Comparison of ENCODE assay signal across 29 mouse cellular contexts in the genomic region with DNA sequence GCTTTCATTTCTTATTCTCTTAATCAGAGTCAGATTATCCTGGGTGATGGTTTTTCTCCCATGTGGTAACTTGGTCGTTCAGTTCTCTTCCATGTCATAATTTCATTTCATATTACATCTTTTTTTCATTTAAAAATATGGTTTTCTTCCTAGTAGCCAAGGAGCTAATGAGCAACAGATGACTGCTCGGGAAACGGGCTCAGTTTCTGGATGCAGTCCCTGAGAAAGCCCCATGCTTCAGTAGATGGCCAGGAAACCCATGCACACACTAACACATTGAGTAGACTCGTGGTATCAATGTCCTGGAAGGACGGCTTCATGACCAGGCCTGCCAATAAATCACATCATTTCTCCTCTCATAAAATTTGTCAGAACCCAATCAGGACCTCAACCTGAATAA.
DNase-seq lines count a peak whose midpoint lies in the region; ATAC-seq lines count a peak whose summit lies in the region.
"Had no signal": no experiment of that assay in that cellular context is flagged by ENCODE, and none has a peak within 500 bp of the region (broad histone marks: within the 10 kb centered on the region; RNA-seq: fewer than 3 reads in every experiment).

No protein-coding gene starts in this region.

- 0 out of 2 replicates have a peak, but pooled peaks cover 2% of the 10 kb centered on the region for H3K4me1 ChIP-seq in kidney, embryonic 14.5 days (ENCODE audit: control insufficient read depth, insufficient read depth, low read length)
- H3K4me1 ChIP-seq: hindbrain, embryonic 15.5 days had no signal

- H3K36me3 ChIP-seq in kidney, embryonic 14.5 days (ENCODE audit: control insufficient read depth, insufficient read depth, low read length), result no peaks in the 10 kb centered on the region
- H3K36me3 ChIP-seq: embryonic facial prominence, embryonic 13.5 days; hindbrain, embryonic 10.5 days; hindbrain, embryonic 15.5 days had no signal

- WGBS in kidney, embryonic 14.5 days, result 75% methylated on average over 5 of the region's 5 CpGs

- no peak overlapping the region for H3K9ac ChIP-seq in kidney, embryonic 14.5 days (ENCODE audit: low read depth, low read length)
- H3K9ac ChIP-seq: embryonic facial prominence, embryonic 13.5 days; hindbrain, embryonic 15.5 days had no signal

- no peak overlapping the region for H3K27ac ChIP-seq in kidney, embryonic 14.5 days (ENCODE audit: low read depth, low read length)
- H3K27ac ChIP-seq: embryonic facial prominence, embryonic 13.5 days; hindbrain, embryonic 10.5 days; hindbrain, embryonic 15.5 days; layer of hippocampus, adult 2 months; left cerebral cortex, adult 2 months had no signal

- no peak for ATAC-seq in kidney, embryonic 14.5 days (ENCODE audit: low FRiP score, low TSS enrichment)
- ATAC-seq: activated CD4-positive, CD25-positive, alpha-beta regulatory T cell, adult 4 months; CD4-positive, CD25-positive, alpha-beta regulatory T cell, adult 4 months; forebrain, embryonic 14.5 days; midbrain, embryonic 16.5 days had no signal

- H3K9me3 ChIP-seq in kidney, embryonic 14.5 days (ENCODE audit: control insufficient read depth, low read length), result no peaks in the 10 kb centered on the region
- H3K9me3 ChIP-seq: embryonic facial prominence, embryonic 13.5 days; hindbrain, embryonic 10.5 days; hindbrain, embryonic 15.5 days had no signal

- DNase-seq in gastrocnemius, postnatal 25 days, result peak; percentile 13
- DNase-seq in gastrocnemius, postnatal 4 days (ENCODE audit: low spot score in 2 of 2), result no peak
- peak; percentile 43 for DNase-seq in adipocyte (ENCODE audit: low spot score)
- DNase-seq in forelimb bud, embryonic 11.5 days (ENCODE audit: low read depth, low spot score), result peak; percentile 30
- no peak for DNase-seq in MN1 (ENCODE audit: low spot score)
- DNase-seq in c-Kit-positive CD71-positive TER-119-positive erythroid progenitor cells, embryonic 14.5 days (ENCODE audit: low spot score), result no peak
- DNase-seq: adrenal gland, adult 8-10 months; cerebellum, adult 9-10 months; cerebellum, postnatal 36 days; heart, postnatal 14 days; kidney, adult 18-20 months; kidney, postnatal 36 days; lung, postnatal 36 days; right cerebral cortex, adult 18-20 months; right cerebral cortex, postnatal 4 days; thymus, adult 2 months; thymus, postnatal 36 days had no signal

- no peaks in the 10 kb centered on the region for H3K27me3 ChIP-seq in kidney, embryonic 14.5 days (ENCODE audit: control insufficient read depth, insufficient read depth, low read length)
- H3K27me3 ChIP-seq: embryonic facial prominence, embryonic 13.5 days; hindbrain, embryonic 15.5 days had no signal

- no peak overlapping the region for H3K4me2 ChIP-seq in kidney, embryonic 14.5 days (replicated peaks; ENCODE audit: low read depth, low read length)
- H3K4me2 ChIP-seq: embryonic facial prominence, embryonic 13.5 days; hindbrain, embryonic 15.5 days; liver, embryonic 11.5 days; midbrain, embryonic 11.5 days had no signal

- H3K4me3 ChIP-seq in kidney, embryonic 14.5 days (ENCODE audit: low read length), result no peak overlapping the region
- H3K4me3 ChIP-seq: embryonic facial prominence, embryonic 13.5 days; hindbrain, embryonic 10.5 days; hindbrain, embryonic 15.5 days; layer of hippocampus, adult 2 months; left cerebral cortex, adult 2 months had no signal

Comparison
In these comparisons a context has a peak if more than half of its experiments do, and no peak if none do; other contexts are left out.
1. DNase-seq: peak in gastrocnemius, postnatal 25 days (single experiment), adipocyte (single experiment) and forelimb bud, embryonic 11.5 days (single experiment); none in gastrocnemius, postnatal 4 days (0 of 2), MN1 (single experiment) and c-Kit-positive CD71-positive TER-119-positive erythroid progenitor cells, embryonic 14.5 days (single experiment).